In the genomic region with DNA sequence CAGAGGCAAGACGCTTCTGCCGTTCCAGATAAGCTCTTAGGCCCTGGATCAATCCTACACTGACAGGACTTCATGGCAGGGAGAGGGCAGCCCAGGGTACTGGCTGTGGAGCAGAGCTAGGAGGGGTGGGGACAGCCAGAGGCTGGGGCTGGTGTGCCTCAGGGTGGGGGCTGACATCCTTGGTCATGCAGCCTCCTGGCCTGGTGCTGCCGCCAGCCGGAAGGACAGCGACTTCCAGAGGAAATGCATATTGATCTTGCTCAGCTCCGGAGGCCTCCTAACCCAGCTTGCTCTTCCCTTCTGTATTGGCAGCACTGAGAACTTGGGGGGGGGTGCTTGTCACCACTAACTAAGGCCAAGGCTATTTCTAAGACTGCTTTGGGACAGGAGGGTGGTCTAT, we compare ENCODE assay signal across 14 mouse cellular contexts. TPM values are rescaled to one million over a fixed set of nuclear protein-coding genes. Genes with fewer than 3 reads are reported as not detected.
DNase-seq lines count a peak whose midpoint lies in the region; ATAC-seq and TF ChIP-seq lines count a peak whose summit lies in the region.
"Had no signal": no experiment of that assay in that cellular context is flagged by ENCODE, and none has a peak within 500 bp of the region (broad histone marks: within the 10 kb centered on the region; RNA-seq: fewer than 3 reads in every experiment).

No protein-coding gene starts in this region.

- peaks cover 8% of the 10 kb centered on the region for H3K27me3 ChIP-seq in neural tube, embryonic 11.5 days (ENCODE audit: control insufficient read depth, insufficient read depth, low read length)
- H3K27me3 ChIP-seq in hindbrain, embryonic 12.5 days = peaks cover 18% of the 10 kb centered on the region
- H3K27me3 ChIP-seq in lung, postnatal 0 days (replicated peaks; ENCODE audit: insufficient read depth, low read length) = peaks cover 19% of the 10 kb centered on the region; the same call in 1 of the 2 replicates
- H3K27me3 ChIP-seq in neural tube, embryonic 14.5 days (ENCODE audit: control insufficient read depth, insufficient read depth, low read length) = no peaks in the 10 kb centered on the region

- H3K4me3 ChIP-seq in neural tube, embryonic 11.5 days (ENCODE audit: low read depth, low read length) = no peak overlapping the region
- H3K4me3 ChIP-seq in hindbrain, embryonic 12.5 days = no peak overlapping the region
- no peak overlapping the region for H3K4me3 ChIP-seq in lung, postnatal 0 days (ENCODE audit: low read depth, low read length)
- no peak overlapping the region for H3K4me3 ChIP-seq in neural tube, embryonic 14.5 days (ENCODE audit: low read depth, low read length)
- H3K4me3 ChIP-seq: erythroblast, embryonic 14.5 days; limb, embryonic 15.5 days had no signal

- no peak overlapping the region for H3K4me2 ChIP-seq in neural tube, embryonic 11.5 days (ENCODE audit: low read depth)
- H3K4me2 ChIP-seq in hindbrain, embryonic 12.5 days (replicated peaks) = peak overlapping the region; percentile 26
- no peak overlapping the region for H3K4me2 ChIP-seq in lung, postnatal 0 days (replicated peaks; ENCODE audit: low read depth, low read length)
- H3K4me2 ChIP-seq in neural tube, embryonic 14.5 days (ENCODE audit: low read depth, low read length) = no peak overlapping the region
- H3K4me2 ChIP-seq: limb, embryonic 15.5 days had no signal

- no peak for ATAC-seq in neural tube, embryonic 11.5 days (ENCODE audit: insufficient read depth, low FRiP score, low TSS enrichment)
- no peak for ATAC-seq in hindbrain, embryonic 12.5 days (ENCODE audit: low FRiP score)
- ATAC-seq in lung, postnatal 0 days = peak; percentile 60
- ATAC-seq in neural tube, embryonic 14.5 days (ENCODE audit: low read depth) = no peak
- no peak for ATAC-seq in erythroid progenitor cell, adult 5-6 weeks (replicated peaks; ENCODE audit: low FRiP score, poor library complexity, severe bottlenecking)

- peak overlapping the region; percentile 64 for H3K27ac ChIP-seq in neural tube, embryonic 11.5 days (ENCODE audit: low read depth, low read length)
- peak overlapping the region; percentile 94 for H3K27ac ChIP-seq in hindbrain, embryonic 12.5 days
- H3K27ac ChIP-seq in lung, postnatal 0 days (ENCODE audit: low read length) = no peak overlapping the region
- peak overlapping the region; percentile 76 for H3K27ac ChIP-seq in neural tube, embryonic 14.5 days (ENCODE audit: low read depth, low read length)
- H3K27ac ChIP-seq: kidney, postnatal 0 days; limb, embryonic 15.5 days had no signal

- no peak for TF ChIP-seq EP300 in lung, postnatal 0 days (IDR thresholded peaks at IDR 0.05)

- no peaks in the 10 kb centered on the region for H3K9me3 ChIP-seq in neural tube, embryonic 11.5 days (ENCODE audit: control insufficient read depth, low read length)
- no peaks in the 10 kb centered on the region for H3K9me3 ChIP-seq in hindbrain, embryonic 12.5 days (replicated peaks)
- H3K9me3 ChIP-seq in lung, postnatal 0 days (ENCODE audit: low read length) = no peaks in the 10 kb centered on the region
- no peaks in the 10 kb centered on the region for H3K9me3 ChIP-seq in neural tube, embryonic 14.5 days (ENCODE audit: control insufficient read depth, low read length)
- H3K9me3 ChIP-seq: limb, embryonic 15.5 days had no signal

- no peak for DNase-seq in neural tube, embryonic 11.5 days (ENCODE audit: low spot score)
- no peak for DNase-seq in neural tube, embryonic 10.5 days (ENCODE audit: extremely low spot score, low spot score)
- DNase-seq in lung, postnatal 0 days (ENCODE audit: low spot score) = no peak
- DNase-seq in gastrocnemius, adult 8-10 months (ENCODE audit: low spot score in 2 of 2) = no peak
- no peak for DNase-seq in left cerebral cortex, adult 9 months (ENCODE audit: low spot score in 2 of 2)
- DNase-seq: cerebellum, adult 2 months; heart, adult 18-20 months; thymus, postnatal 25 days had no signal

- peak; percentile 28 for TF ChIP-seq CTCF in lung, postnatal 0 days (IDR thresholded peaks at IDR 0.05)

- no peak overlapping the region; the same call in 1 of the 2 replicates for H3K9ac ChIP-seq in neural tube, embryonic 11.5 days (ENCODE audit: low read length)
- H3K9ac ChIP-seq in hindbrain, embryonic 12.5 days = peak overlapping the region; percentile 46; the same call in 1 of the 2 replicates
- H3K9ac ChIP-seq in lung, postnatal 0 days (replicated peaks; ENCODE audit: low read depth) = no peak overlapping the region
- H3K9ac ChIP-seq in neural tube, embryonic 14.5 days (replicated peaks; ENCODE audit: low read depth, low read length) = 0 out of 2 replicates have a peak overlapping the region, but pooled peaks have one; percentile 8
- H3K9ac ChIP-seq: limb, embryonic 15.5 days had no signal

- WGBS in neural tube, embryonic 11.5 days = 43% methylated on average over 6 of the region's 6 CpGs
- WGBS in hindbrain, embryonic 12.5 days = 43% methylated on average over 6 of the region's 6 CpGs
- 36% methylated on average over 6 of the region's 6 CpGs for WGBS in lung, postnatal 0 days
- WGBS in neural tube, embryonic 14.5 days = 46% methylated on average over 6 of the region's 6 CpGs

- H3K4me1 ChIP-seq in neural tube, embryonic 11.5 days (ENCODE audit: control insufficient read depth, insufficient read depth, low read length) = peaks cover 25% of the 10 kb centered on the region
- H3K4me1 ChIP-seq in hindbrain, embryonic 12.5 days = peaks cover 52% of the 10 kb centered on the region
- H3K4me1 ChIP-seq in lung, postnatal 0 days (ENCODE audit: insufficient read depth, low read depth, low read length) = no peaks in the 10 kb centered on the region; the same call in 1 of the 2 replicates
- peaks cover 29% of the 10 kb centered on the region for H3K4me1 ChIP-seq in neural tube, embryonic 14.5 days (ENCODE audit: control insufficient read depth, insufficient read depth, low read length)

- no peaks in the 10 kb centered on the region for H3K36me3 ChIP-seq in neural tube, embryonic 11.5 days (ENCODE audit: control insufficient read depth, insufficient read depth, low read length)
- no peaks in the 10 kb centered on the region for H3K36me3 ChIP-seq in hindbrain, embryonic 12.5 days
- H3K36me3 ChIP-seq in lung, postnatal 0 days (ENCODE audit: insufficient read depth, low read length) = no peaks in the 10 kb centered on the region
- no peaks in the 10 kb centered on the region for H3K36me3 ChIP-seq in neural tube, embryonic 14.5 days (ENCODE audit: control insufficient read depth, insufficient read depth, low read length)
- H3K36me3 ChIP-seq: limb, embryonic 15.5 days had no signal

RNA-seq across cellular contexts. Expression of a gene that starts 3.1 kb away (rescaled TPM):
- polyA plus RNA-seq in neural tube, embryonic 11.5 days (2014; fragmentation: Nextera tagmentation; extraction: Ambion mirVana) = 13.4 and 14.5 TPM in 2 replicates
- 21.3 and 23.0 TPM in 2 replicates for polyA plus RNA-seq in hindbrain, embryonic 12.5 days (2016; fragmentation: Nextera tagmentation; extraction: Ambion mirVana)
- 3.8 and 4.7 TPM in 2 replicates for polyA plus RNA-seq in lung, postnatal 0 days (2015; fragmentation: Nextera tagmentation; extraction: Ambion mirVana)
- 46.3 and 66.5 TPM in 2 replicates for polyA plus RNA-seq in neural tube, embryonic 14.5 days (2014; fragmentation: Nextera tagmentation; extraction: Ambion mirVana)
- 1 to 10 TPM in 2 of 4 experiments, under 1 TPM in 2; 0.31 to 1.8 (median 1.0) TPM for total RNA-seq in gastrocnemius, adult 8-10 months (2022)
- not detected in 2 replicates for total RNA-seq in erythroid progenitor cell, adult 5-6 weeks (2015; ENCODE audit: low replicate concordance)
- total RNA-seq in erythroid progenitor cell, adult 5-6 weeks (2017; ENCODE audit: low replicate concordance) = not detected in 2 replicates

RNA-seq across cellular contexts. Expression of a gene that starts 16.3 kb away (rescaled TPM):
- 17.6 and 20.3 TPM in 2 replicates for polyA plus RNA-seq in neural tube, embryonic 11.5 days (2014; fragmentation: Nextera tagmentation; extraction: Ambion mirVana)
- polyA plus RNA-seq in hindbrain, embryonic 12.5 days (2016; fragmentation: Nextera tagmentation; extraction: Ambion mirVana) = 20.0 and 23.0 TPM in 2 replicates
- polyA plus RNA-seq in lung, postnatal 0 days (2015; fragmentation: Nextera tagmentation; extraction: Ambion mirVana) = 99.2 and 128 TPM in 2 replicates
- 81.6 and 130 TPM in 2 replicates for polyA plus RNA-seq in neural tube, embryonic 14.5 days (2014; fragmentation: Nextera tagmentation; extraction: Ambion mirVana)
- 10 to 100 TPM in 2 of 4 experiments, 1 to 10 TPM in 2; 7.4 to 19.6 (median 11.1) TPM for total RNA-seq in gastrocnemius, adult 8-10 months (2022)
- 42.3 and 47.2 TPM in 2 replicates for total RNA-seq in erythroid progenitor cell, adult 5-6 weeks (2015; ENCODE audit: low replicate concordance)
- 29.9 and 37.7 TPM in 2 replicates for total RNA-seq in erythroid progenitor cell, adult 5-6 weeks (2017; ENCODE audit: low replicate concordance)

RNA-seq across cellular contexts. Expression of a gene that starts 31.3 kb away (rescaled TPM):
- polyA plus RNA-seq in neural tube, embryonic 11.5 days (2014; fragmentation: Nextera tagmentation; extraction: Ambion mirVana) = 4.4 and 6.0 TPM in 2 replicates
- 1.8 and 3.9 TPM in 2 replicates for polyA plus RNA-seq in hindbrain, embryonic 12.5 days (2016; fragmentation: Nextera tagmentation; extraction: Ambion mirVana)
- 20.5 and 32.1 TPM in 2 replicates for polyA plus RNA-seq in lung, postnatal 0 days (2015; fragmentation: Nextera tagmentation; extraction: Ambion mirVana)
- 4.3 and 4.4 TPM in 2 replicates for polyA plus RNA-seq in neural tube, embryonic 14.5 days (2014; fragmentation: Nextera tagmentation; extraction: Ambion mirVana)
- total RNA-seq in gastrocnemius, adult 8-10 months (2022) = 1,000 to 10,000 TPM; 8,302 to 9,332 (median 8,668) TPM
- 2.2 and 4.6 TPM in 2 replicates for total RNA-seq in erythroid progenitor cell, adult 5-6 weeks (2015; ENCODE audit: low replicate concordance)
- 0.64 and 2.6 TPM in 2 replicates for total RNA-seq in erythroid progenitor cell, adult 5-6 weeks (2017; ENCODE audit: low replicate concordance)

RNA-seq across cellular contexts. Expression of a gene that starts 52.0 kb away (rescaled TPM):
- polyA plus RNA-seq in neural tube, embryonic 11.5 days (2014; fragmentation: Nextera tagmentation; extraction: Ambion mirVana) = 214 and 224 TPM in 2 replicates
- polyA plus RNA-seq in hindbrain, embryonic 12.5 days (2016; fragmentation: Nextera tagmentation; extraction: Ambion mirVana) = 168 and 176 TPM in 2 replicates
- 48.1 and 49.5 TPM in 2 replicates for polyA plus RNA-seq in lung, postnatal 0 days (2015; fragmentation: Nextera tagmentation; extraction: Ambion mirVana)
- 91.7 and 112 TPM in 2 replicates for polyA plus RNA-seq in neural tube, embryonic 14.5 days (2014; fragmentation: Nextera tagmentation; extraction: Ambion mirVana)
- total RNA-seq in gastrocnemius, adult 8-10 months (2022) = 10 to 100 TPM; 69.0 to 88.0 (median 73.8) TPM
- total RNA-seq in erythroid progenitor cell, adult 5-6 weeks (2015; ENCODE audit: low replicate concordance) = 145 and 153 TPM in 2 replicates
- total RNA-seq in erythroid progenitor cell, adult 5-6 weeks (2017; ENCODE audit: low replicate concordance) = 171 and 223 TPM in 2 replicates

Comparison
In these comparisons a context has a peak if more than half of its experiments do, and no peak if none do; other contexts are left out.
1. H3K9ac ChIP-seq: peak in hindbrain, embryonic 12.5 days (single experiment) and neural tube, embryonic 14.5 days (single experiment); none in neural tube, embryonic 11.5 days (single experiment) and lung, postnatal 0 days (single experiment).